Mouse (Mus musculus) duodenum, adult 2 months (tissue): ENCODE results near the gene Vmn1r19. TPM values are rescaled to one million over a fixed set of nuclear protein-coding genes. Genes with fewer than 3 reads are reported as not detected.

Experiments
- polyA plus RNA-seq: library from polyadenylated mRNA; depleted of rRNA; stranded (reverse); fragments of >200 nt; gene quantifications from 2 replicates; pipeline ENCODE4 v1.2.3, GENCODE M21; 2012; ENCODE audit warnings: low replicate concordance; rRNA removed

Vmn1r19 gene
- not detected in 2 replicates for polyA plus RNA-seq

GRCm38 (mm10) chr6:57403480-57403879, at the start of gene Vmn1r19:
TSS of gene Vmn1r19 (plus strand) at chr6:57403780.

DNA sequence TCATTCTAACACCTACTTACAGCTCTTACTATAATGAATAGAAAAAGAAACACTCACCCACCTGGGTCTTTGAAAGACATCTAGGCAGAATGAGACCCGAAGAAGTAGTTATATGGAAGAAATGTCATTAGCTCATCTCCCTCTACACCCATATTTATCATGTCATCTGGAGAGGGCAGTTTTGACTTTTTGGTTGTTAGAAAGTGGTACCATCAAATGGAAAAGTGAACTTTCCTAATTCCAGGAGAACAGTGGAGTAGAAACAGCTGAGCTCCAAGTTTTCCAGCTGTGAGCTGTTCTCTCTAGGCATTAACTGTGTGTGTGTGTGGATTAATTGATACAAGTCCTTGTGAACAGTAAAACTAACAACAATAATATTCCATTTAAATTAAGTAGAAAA, 40.0 kb upstream of the Vmn1r19 start, which contains the start of gene Vmn1r17:
Gene Vmn1r17, minus strand, starts transcription at position 101 of the 400 bp plus-strand sequence.

DNA sequence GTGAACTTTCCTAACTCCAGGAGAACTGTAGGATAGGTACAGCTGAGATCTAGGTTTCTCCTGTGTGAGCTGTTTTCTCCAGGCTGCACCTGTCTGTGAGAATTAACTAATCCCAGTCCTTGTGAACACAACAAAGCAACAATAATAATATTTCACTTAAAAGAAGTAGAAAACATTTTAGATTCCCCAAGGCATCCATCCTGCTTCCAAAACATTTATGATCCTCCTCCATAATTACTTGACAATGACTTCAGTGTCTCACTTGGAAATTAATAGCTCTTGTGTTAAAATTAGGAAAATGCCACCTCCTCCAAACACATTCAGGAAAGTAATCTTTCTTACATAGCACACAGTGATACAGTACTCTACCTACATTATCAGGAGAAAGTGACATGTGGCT, 7.9 kb upstream of the Vmn1r19 start, which contains the start of gene Vmn1r18:
Gene Vmn1r18, minus strand, starts transcription at position 101 of the 400 bp plus-strand sequence.

DNA sequence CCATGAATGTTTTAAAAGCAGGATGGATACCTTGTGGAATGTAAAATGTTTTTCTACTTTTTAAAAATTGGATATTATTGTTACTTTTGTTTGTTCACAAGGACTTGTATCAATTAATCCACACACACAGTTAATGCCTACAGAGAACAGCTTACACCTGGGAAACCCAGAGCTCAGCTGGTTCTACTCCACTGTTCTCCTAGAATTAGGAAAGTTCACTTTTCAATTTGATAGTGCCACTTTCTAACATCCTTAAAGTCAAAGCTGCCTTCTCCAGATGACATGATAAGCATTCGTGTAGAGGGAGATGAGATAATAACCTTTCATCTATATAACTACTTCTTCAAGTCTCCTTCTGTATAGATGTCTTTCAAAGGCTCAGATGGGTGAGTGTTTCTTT, 25.1 kb downstream of the Vmn1r19 start, which contains the start of gene Vmn1r20:
Gene Vmn1r20, plus strand, starts transcription at position 301 of the 400 bp plus-strand sequence.

Other genes with a start within 250 kb of the Vmn1r19 start
- gene Vmn1r12, start 246.9 kb upstream of the Vmn1r19 start, polyA plus RNA-seq = not detected in 2 replicates
- not detected in 2 replicates for gene Vmn1r13, start 200.5 kb upstream of the Vmn1r19 start, polyA plus RNA-seq
- gene Vmn1r14, start 172.1 kb upstream of the Vmn1r19 start, polyA plus RNA-seq = not detected in 2 replicates
- gene Vmn1r15, start 145.8 kb upstream of the Vmn1r19 start, polyA plus RNA-seq = not detected in 2 replicates
- not detected in 2 replicates for gene Vmn1r16, start 74.3 kb upstream of the Vmn1r19 start, polyA plus RNA-seq
- not detected in 2 replicates for gene Vmn1r17, start 40.1 kb upstream of the Vmn1r19 start, polyA plus RNA-seq
- not detected in 2 replicates for gene Vmn1r18, start 8.0 kb upstream of the Vmn1r19 start, polyA plus RNA-seq
- gene Vmn1r20, start 25.1 kb downstream of the Vmn1r19 start, polyA plus RNA-seq = not detected in 2 replicates
- gene Ppm1k, start 131.7 kb downstream of the Vmn1r19 start, polyA plus RNA-seq = 0.09 and 0.19 TPM in 2 replicates
- gene Herc6, start 177.2 kb downstream of the Vmn1r19 start, polyA plus RNA-seq = 2.4 and 14.4 TPM in 2 replicates